Mouse (Mus musculus): ENCODE results near the gene Drd4.

The Drd4 gene

DNA sequence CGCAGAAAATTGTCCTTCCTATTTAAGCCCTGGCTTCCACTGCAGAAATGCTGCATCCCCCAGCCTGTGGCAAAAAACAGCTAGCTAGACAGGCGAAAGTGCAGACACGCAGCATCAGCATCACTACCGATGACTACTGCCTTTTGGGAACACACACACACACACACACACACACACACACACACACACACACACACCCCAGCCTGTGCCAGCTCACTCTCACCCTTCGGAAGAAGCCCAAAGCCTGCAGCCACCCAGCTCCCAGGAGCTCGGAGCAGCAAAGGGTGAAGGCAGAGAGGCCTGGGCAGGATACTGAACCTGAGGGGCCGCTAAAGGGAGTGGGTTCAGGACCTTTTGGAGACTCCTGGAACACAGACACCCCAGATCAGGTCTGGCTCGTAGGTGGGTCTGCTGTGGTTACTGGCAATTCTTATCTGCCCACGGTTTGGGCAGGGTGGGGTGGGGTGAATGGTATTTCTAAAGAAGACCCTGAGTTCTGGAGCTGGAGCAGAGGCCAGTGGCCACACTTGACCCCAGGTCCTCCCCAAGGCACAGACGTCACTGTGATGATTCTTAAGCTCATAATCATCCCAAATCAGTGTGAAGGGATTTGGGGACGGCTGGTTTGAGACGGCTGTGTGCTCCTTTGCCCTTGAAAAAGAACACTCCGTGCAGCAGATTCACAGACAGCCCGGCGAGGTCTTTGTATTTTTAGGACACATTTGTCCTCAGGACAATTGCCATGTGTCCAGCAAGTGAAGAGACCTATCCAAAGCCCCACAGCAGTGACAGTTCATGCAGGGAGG lies 980 bp downstream of the Drd4 start:
- no peak for DNase-seq

DNA sequence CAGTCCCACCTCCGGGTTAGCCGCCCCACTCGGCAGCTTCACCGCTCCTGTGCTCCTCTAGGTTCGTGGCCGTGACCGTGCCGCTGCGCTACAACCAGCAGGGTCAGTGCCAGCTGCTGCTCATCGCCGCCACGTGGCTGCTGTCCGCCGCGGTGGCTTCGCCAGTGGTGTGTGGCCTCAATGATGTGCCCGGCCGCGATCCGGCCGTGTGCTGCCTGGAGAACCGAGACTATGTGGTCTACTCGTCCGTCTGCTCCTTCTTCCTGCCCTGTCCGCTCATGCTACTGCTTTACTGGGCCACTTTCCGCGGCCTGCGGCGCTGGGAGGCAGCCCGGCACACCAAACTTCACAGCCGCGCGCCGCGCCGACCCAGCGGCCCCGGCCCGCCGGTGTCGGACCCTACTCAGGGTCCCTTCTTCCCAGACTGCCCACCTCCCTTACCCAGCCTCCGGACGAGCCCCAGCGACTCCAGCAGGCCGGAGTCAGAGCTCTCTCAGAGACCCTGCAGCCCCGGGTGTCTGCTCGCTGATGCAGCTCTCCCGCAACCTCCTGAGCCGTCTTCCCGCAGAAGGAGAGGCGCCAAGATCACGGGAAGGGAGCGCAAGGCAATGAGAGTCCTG lies 2.2 kb downstream of the Drd4 start:
- DNase-seq = peak in 1 of 2 experiments; percentile 69

DNA sequence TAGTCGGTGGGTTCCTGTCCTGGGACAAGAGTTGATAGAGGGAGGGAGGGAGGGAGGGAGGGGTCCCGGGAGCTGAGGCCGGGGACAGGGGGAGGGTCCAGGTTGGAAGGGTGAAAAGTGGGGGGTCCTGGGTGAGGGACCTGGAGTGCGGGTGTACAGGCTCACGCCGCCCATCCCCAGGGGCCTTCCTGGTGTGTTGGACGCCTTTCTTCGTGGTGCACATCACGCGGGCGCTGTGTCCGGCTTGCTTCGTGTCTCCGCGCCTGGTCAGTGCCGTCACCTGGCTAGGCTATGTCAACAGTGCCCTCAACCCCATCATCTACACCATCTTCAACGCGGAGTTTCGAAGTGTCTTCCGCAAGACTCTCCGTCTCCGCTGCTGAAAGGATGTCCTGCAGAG lies 2.7 kb downstream of the Drd4 start:
- DNase-seq = no peak

DNA sequence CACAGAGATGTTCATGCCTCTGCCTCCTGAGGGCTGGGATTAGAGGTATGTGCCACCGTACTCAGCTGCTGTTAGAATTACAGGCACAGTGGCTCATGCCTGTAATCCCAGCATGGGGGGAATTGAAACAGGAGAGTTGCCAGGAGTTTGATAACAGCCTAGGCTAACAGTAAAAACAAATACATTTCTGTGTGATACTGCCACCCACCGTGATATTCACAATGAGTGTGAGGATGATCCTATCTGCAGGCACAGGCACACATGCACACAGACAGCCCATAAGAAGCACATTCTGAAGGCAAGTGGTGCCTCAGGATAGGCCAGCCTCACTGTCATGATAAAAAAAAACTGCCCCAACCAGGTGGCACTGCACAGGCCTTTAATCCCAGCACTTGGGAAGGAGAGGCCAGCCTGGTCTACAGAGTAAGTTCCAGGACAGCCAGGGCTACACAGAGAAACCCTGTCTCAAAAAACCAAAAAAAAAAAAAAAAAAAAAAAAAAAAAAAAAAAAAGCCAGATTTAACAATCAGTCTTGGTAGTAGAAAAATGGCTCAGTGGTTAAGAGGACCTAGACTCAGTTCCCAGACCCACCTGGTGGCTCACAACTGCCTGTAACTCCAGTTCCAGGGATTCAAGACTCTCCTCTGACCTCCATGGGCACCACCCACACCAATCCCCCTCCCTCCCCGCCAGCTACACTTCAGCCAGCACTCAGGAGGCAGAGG lies 6.3 kb downstream of the Drd4 start:
- DNase-seq = no peak

DNA sequence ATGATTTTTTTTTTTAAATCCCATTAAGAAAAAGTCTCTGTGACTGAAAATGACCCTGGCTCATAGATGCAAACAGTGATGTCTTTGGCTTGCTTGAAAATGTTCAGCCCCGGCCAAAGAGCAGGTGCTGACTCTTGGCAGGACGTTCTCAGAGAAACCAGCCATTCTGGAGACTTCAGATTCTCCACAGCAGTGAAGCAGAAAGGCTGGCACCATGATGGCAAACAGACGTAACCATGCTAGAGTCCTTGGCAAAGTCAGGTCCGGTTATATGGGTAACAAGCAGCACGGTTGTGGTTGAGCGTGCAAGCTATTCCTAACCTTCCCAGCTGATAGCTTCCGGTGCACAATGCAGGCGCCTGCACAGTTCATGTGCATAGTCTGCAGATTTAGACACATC lies 7.4 kb downstream of the Drd4 start:
- no peak for DNase-seq

DNA sequence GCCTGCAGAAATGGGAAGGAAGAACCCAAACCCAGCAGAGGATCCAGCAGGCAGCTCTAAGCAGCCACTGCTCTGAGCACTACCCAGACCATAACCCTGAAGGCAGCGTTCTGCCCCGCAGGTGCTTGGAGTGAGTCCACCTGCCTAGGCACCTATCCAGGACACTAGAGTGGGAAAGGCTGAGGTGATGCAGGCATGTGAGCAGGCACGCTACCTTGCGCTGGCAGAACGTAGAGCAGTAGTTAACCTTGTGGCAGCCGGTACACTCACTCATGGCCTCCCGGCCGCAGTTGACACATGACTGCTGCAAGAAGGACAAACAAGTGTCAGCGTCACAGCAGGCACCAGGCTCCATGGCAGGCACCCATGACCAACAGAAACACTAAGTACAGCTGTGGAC lies 9.6 kb downstream of the Drd4 start:
- DNase-seq = peak in 1 of 2 experiments; percentile 66

DNA sequence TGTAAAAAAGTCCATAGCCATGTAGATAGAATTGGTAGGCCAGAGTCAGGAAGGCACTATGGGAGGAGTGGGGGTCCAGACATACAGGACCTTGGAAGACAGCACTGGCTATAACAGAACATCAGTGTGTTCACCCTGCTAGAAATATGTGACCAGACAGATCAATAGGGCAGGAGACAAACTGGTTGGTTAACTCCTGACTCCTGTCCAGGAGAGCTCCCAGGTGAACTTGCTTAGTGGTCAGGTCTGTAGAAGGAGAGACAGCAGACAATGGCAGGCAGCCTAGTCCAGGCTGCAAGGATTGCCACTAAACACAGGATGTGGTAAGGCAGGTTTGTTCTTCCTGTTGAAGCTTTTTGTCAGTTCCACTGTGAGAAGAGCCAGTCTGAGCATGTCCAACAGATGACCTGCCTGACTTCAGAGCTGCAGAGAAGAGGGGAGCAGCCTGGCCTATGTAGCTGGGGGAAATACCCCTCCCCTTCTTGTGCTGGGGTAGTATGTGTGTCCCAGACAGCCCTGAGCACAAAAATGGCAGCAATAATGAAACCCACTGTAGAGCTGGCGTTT lies 11.0 kb downstream of the Drd4 start:
- DNase-seq = no peak

DNA sequence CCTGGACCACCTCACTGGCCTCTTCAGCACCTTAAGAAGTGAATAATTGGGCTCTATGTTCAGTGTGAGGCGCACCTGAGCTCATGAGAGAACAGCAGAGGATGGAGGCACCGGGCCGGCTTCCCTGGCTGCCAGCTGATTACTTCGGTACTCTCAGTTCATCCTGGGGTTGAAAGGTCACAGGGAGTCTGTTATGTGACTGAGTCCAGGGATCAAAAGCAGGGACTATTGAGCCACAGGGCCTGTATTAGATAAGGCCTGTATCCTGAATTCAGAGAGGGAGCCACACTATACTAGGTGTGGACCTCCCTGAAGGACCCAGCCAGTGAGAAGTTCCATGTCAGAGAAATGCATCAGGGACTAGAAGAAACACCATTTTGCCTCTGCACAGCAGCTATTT lies 12.7 kb downstream of the Drd4 start:
- DNase-seq = no peak

DNA sequence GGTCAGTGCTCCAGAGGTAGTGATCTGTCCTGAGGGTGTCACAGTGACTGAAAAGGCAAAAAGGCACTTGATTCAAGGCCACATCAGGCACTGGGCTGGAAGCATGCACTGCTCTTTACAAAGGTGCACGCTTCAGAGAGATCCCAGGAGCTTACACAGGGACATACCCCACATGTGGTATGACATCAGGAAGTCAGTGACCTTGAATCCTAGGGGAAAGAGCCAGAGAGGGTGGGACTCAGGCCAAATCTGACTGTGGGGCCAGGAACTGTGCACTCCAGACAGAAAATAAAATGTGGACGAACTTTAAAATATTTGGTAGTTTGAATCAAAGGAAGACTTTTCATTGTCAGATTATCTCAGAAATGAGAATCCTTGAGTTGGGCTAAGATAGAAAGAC lies 22.6 kb downstream of the Drd4 start:
- no peak for DNase-seq

DNA sequence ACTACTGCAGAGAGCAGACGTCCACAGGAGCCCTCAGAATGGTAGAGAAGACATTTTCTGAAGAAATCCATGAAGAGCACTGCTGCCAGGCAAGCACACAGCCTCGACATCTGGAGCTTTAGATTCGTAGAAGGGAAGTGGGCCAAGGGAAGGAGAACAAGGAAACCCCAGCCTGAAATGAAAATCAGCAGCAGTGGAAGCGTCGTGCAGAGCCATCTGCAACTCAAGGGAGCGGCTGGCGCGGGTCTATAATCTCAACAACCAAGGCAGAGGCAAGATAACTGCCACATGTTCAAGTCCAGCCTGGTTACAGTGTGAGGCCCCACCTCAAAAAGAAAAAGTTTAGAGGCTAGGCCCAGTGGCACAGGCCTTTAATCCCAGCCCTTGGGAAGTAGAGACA lies 23.3 kb downstream of the Drd4 start:
- DNase-seq = no peak

DNA sequence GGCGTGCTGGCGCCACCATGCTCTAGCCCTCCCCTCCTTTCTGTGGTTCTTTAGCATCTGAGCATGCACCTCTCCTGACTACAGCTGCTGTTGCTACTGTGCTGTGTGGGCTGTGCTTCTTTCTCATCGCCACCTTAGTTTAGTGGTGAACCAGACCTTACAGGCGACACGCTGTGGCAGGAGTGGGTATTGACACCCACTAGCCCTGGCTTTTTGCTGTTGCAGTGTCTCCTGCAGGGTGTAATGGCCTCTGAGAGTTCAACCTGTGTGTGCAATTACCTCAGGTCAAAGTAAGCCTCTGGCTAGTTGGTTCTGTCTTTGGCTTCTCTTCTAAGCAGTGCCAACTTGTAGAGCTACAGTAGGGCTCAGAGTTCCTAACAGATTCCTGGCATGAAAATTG lies 24.2 kb downstream of the Drd4 start:
- peak; percentile 87 to 88 for DNase-seq

DNA sequence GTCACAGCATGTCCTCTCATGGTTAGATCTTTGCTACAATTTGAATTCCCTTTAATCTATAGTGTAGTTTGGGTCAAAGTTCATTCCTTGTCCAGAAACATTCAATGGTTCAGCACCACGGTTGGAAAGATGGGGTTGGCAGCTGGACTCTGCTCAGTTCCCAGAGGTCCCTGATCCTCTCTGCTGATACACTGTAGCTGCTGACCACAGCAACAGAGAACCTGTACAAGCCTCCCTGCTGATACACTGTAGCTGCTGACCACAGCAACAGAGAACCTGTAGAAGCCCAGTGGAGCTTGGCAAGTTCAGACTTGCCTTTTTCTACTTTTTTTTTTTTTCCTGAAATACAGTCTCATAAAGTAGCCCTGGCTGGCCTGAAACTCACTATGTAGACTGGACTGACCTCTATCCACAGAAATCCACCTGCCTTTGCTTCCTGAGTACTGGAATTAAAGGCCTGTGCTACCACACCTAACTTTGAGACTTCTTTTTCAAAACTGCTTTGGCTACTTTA lies 25.9 kb downstream of the Drd4 start:
- DNase-seq = peak in 1 of 2 experiments; percentile 50

DNA sequence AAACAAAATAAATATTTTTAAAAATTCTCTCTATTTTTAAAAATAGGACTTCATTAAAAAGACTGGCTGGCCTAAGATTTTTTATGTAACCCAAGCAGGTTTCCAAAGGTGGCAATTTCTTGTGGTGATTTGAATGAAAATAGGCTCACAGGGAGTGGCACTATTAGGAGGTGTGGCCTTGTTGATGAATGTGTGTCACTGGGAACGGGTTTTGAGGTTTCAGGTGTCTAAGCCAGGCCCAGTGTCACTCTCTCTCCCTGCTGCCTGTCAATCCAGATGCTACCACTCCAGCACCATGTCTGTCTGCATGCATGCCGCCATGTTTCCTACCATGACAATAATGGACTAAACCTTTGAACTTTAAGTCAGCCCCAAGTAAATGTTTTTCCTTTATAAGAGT lies 27.6 kb downstream of the Drd4 start:
- no peak for DNase-seq

DNA sequence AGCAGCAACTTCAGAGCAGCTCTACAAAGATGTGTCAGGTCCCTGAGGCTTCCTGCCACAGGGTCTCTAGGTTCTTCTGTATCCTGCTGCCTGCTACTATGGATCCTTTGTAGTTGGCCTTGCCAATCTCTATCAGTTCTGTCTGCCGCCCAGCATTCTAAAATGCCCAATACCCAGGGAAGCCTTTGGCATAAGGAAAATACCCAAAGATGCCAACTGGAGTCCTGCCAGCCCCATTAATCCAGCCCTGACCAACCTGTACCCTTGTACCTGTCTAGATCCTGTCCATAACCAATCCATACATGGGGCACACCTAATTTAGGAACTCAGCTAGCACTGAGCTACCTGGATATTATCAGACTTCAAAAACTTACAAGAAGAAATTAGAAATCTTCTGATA lies 32.9 kb downstream of the Drd4 start:
- peak; percentile 51 to 61 for DNase-seq

DNA sequence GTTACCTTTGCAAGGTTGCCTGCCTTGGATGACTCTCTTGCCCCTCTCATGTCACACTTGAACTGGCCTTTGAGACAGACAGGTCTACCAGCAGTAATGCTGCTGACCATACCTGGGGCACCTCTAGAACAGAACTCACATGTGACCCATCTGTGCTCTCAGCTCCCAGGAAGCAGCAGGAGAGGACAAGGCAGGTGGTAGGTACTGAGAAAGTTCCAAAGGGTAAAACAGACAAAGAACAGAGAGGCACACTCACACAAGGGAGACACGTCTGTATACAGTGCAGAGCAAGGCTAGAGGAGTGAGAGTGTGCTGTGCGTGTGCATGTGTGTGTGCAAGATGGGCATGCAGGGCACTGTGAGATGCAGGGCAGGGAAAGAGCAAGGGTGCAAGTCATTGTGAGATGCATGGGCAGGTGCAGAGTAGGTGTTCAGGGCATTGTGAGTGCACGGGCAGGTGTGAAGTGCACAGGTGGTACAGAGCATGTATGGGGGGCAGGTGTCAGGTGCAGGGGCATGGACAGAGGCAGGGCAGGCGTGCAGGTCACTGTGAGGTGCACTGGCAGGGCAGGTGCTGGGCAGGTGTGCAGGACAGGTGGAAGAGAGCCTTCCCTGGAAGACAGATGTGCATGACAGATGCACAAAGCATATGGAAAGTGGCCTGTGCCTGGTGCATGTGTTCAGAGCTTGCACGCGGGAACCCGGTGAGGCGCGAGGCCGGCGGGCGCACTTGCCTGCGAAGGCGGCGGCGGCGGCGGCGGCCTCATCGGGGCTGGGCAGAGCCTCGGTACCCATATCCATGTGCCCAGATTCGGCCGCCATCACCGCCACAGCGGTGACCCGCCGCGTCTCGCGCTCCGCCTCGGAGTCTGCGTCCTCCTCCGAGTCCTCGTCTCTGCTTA lies 35.0 kb downstream of the Drd4 start:
- no peak for DNase-seq

DNA sequence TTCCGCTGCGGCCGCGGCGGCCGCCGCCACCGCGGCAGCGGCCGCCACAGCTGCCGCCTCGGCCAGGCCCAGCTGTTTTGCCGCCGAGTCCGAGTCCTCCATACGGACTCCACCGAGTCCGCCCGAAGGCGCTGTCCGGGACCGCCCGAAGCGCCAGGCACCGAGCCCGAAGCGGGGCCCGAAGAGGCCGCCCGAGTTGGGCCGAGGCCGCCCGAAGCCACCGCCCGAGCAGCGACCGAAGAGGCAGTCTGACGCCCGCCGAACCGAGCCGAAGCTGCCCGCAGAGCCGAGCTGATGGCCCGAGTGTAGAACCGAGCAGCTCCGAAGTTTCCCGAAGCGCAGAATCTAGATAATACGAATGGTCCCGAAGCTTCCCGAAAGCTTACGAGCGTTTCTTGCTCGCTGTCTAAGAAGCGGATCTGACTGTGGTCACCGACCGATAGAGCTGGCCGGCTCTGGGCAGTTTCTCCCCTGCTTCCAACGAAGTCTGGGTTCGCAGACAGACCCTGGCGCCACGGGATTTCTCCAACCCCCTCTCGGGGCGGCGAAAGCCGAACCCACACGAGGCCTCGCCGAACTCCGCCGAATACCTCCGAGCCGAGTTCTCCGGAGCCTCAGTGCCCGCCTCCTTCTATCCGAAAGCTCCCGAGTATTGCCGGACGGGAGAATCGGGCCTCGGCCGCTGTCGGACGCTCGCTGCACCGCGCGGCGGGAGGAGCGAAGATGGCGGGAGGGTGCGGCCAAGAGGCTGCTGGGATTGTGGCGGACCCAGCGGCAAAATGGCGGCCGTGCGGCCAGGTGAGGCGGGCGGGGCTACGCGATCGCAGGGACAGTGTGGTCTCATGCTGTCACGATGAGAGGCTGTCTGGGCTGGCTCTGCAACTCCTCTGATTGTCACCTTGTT lies 35.9 kb downstream of the Drd4 start, which contains the start of the genes Deaf1 and Tmem80:
Gene Deaf1, minus strand, starts transcription at position 222 of the 904 bp plus-strand sequence.
Gene Tmem80, plus strand, starts transcription at position 271 of the 904 bp plus-strand sequence.
- peak; percentile 100 for DNase-seq

DNA sequence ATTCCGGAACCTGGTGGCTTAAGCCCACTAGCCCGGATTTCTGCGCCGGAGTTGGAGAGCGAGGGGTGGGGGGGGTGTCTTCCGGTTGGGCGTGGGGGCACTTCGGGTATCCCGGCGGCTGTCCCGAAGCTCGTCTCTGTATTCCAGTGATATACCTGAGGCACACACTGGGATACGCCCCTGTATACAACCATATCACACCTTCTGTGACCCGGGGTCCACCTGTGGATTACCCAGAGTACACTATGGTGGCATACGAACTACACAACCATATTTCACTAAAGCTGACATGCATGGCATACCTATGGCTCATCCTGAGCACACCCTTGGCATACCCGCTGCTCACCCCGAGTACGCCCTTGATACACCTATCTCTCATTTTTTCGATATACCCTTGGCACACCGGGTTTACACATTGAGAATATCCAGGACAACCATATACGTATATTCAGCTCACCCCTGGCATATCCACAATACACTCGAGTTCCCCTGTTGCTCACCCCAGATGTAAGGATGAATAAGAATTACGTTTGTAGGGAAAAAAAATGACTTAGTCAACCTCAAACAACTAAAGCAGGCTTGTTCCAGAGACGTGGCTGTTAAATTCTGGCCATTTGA lies 36.7 kb downstream of the Drd4 start:
- DNase-seq = peak in 1 of 2 experiments; percentile 19

DNA sequence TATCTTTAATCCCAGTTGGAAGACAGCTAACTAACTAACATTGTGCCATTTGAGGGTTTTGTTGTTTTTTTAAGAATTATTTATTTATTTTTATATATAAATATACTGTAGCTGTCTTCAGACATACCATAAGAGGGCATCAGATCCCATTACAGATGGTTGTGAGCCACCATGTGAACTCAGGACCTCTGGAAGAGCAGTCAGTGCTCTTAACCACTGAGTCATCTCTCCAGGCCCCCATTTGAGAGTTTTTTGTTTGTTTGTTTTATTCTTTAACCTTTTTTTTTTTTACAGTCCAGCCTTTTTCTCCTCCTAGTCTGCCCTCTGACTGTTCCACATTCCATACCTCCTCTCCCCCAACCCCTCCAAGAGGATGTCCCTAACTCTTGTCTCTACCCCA lies 38.9 kb downstream of the Drd4 start:
- no peak for DNase-seq

DNA sequence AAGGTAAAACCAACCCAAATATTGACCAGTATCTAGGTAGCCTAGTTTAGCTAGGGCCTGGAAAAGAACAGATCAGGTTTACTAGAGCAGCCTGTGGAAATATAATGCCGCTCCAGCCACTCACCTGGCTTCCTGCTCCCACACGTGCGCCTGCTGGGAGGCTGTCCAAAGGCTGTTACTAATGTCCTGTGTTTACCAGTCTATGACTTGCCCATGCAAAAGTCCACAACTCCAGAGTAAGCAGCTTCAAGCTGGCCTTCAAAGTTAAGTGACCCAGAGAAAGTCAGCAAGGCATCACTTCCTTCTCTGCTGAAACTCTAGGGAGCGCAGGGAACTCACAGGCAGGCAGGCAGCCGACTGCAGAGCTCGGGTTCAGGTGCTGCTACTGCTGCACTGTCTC lies 40.2 kb downstream of the Drd4 start:
- peak; percentile 84 to 92 for DNase-seq

DNA sequence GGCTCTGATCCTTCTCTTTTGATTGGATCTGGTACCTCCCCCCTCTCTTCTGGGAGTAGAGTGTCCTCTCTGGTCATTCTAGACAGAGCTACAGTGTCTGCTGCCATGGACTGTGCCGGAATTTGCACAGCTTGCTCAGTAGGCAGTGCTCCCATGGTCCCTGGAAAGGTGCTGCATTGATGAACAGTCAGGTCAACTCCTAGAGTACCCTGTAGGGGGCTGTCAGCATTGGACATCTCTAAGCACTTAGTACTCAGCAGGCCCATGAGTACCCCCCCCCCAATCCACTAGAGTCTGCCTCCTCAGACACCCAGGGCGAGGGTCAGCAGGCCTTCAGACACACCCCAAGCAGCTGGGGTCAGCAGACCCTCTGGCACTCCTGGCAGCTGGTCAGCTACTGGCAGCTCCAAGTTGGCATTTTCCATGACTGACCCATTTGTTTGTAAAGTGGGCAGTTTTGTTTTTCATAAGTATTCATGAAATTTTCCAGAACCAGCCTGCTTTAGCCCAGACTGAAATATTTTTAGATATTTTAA lies 43.3 kb downstream of the Drd4 start:
- no peak for DNase-seq

Data from kidney, postnatal 36 days (tissue).